Mouse (Mus musculus) Patski (cell line): ENCODE measurements at regions not wholly inside any gene's neighbourhood (a gene's known extent, or its start where the extent isn't known, plus 50 kb on each side); places are given as distances from the start of the nearest gene placed in this dataset.

Experiments
- ATAC-seq: fragments of 100-300 bp; one replicate; pipeline ENCODE4 v1.8.0; 2021
- CTCF ChIA-PET: fragments of 350-600 bp; sonication (Branson Sonifier 250); formaldehyde crosslinking; loops from one replicate; lab custom pipeline; 2022; ENCODE audit warnings: inconsistent platforms; lab: Charles Lee
- POLR2A ChIA-PET: fragments of 350-600 bp; sonication (Branson Sonifier 250); formaldehyde crosslinking; loops from one replicate; lab custom pipeline; 2022; ENCODE audit warnings: antibody characterized with exemption, inconsistent platforms; lab: Charles Lee
- DNase-seq: peaks from one replicate; pipeline ENCODE4 v3.0.0-alpha.2; 2011; ENCODE audit warnings: low read depth, low spot score
- H3K27me3 ChIP-seq: fragments of 371-371 bp; one replicate; pipeline ENCODE4 v1.5.1; 2021
- CTCF ChIP-seq: fragments of 100-300 bp; IDR thresholded peaks from one replicate; pipeline ENCODE4 v1.5.1; 2021
- in situ Hi-C: fragments of 300-500 bp; cut with MboI; formaldehyde crosslinking; loops from 3 replicates; pipeline ENCODE4 v1.11.1; 2018; ENCODE audit warnings: low pct_unique_long_range_greater_than_20kb, mixed read lengths

DNA sequence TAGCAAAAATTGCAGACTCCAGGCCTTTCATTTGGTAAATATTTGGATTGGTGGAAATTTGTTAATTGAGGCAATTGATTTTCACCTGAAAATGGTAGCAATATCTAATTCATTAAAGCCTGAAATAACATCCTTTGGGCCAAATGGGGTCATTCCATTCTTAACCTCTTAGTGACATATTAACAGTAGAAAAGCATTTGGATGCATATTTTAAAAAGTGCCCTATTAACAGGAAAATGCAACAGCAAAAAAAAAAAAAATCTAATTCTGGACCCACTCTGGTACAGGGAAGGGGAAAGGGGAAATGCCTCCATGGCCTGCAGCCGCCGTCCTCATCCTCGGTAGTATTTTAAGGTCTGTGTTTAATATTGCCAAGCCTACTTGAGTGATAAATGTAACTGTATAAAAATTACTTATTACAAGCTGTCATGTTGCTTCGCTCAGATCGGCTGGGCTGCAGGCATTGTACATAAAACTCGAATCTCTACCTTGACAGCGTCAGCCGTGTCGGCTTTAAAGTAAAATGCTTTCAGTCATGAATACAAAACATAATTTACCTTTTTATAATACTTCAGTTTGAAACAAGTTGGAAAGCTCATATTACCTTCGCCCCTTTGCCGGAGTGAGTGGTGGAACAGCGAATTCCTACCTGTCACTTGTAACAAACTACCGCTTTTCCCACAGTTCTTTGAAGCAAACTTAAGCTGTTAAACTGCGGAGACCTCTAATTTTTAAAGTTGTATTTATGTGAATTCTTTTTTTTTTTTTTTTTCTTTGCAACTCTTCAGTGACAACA lies 250.1 kb downstream of the Tfap2b start:
- peaks cover 27% of the 10 kb centered on the region for H3K27me3 ChIP-seq
- POLR2A ChIA-PET = interaction anchor here (0.7 kb wide), 1 partner anchor 1340 kb away, joined by 4 read pairs; no protein-coding TSS in a partner anchor
- CTCF ChIA-PET = no interaction called here
- ATAC-seq = no peak
- TF ChIP-seq CTCF = no peak
- in situ Hi-C loops = no loop called here
- no peak for DNase-seq

- ChIA-PET CTCF (no interaction called here), POLR2A (no interaction called here)
- no peak for ATAC-seq
- in situ Hi-C loops = no loop called here
- DNase-seq = no peak
- peaks cover 20% of the 10 kb centered on the region for H3K27me3 ChIP-seq
- no peak for TF ChIP-seq CTCF
Observed at GRCm38 (mm10) chr1:19459876-19460275, 251.2 kb downstream of the Tfap2b start.

GRCm38 (mm10) chr1:19473561-19473960 lies 264.8 kb downstream of the Tfap2b start:
- ATAC-seq = no peak
- no peak for TF ChIP-seq CTCF
- ChIA-PET POLR2A (no interaction called here), CTCF (no interaction called here)
- no peaks in the 10 kb centered on the region for H3K27me3 ChIP-seq
- DNase-seq = no peak
- in situ Hi-C loops = no loop called here
